Mouse (Mus musculus): Measurements from ENCODE around the gene Frmd8. TPM values are rescaled to one million over a fixed set of nuclear protein-coding genes. Genes with fewer than 3 reads are reported as not detected.

Frmd8 gene
- polyA plus RNA-seq, 1 experiment = 24.6 TPM

GRCm38 (mm10) chr19:5813567-5813966 lies 61.5 kb downstream of the Frmd8 start:
- no peak for DNase-seq (ENCODE audit: low read depth, low spot score)
- 90% methylated on average over 3 of the region's 3 CpGs for WGBS

GRCm38 (mm10) chr19:5811771-5812504 lies 63.1 kb downstream of the Frmd8 start:
- 49% methylated on average over 7 of the region's 7 CpGs for WGBS
- no peak for DNase-seq (ENCODE audit: low read depth, low spot score)

GRCm38 (mm10) chr19:5810840-5811563 lies 64.1 kb downstream of the Frmd8 start:
- 51% methylated on average over 9 of the region's 9 CpGs for WGBS
- no peak for DNase-seq (ENCODE audit: low read depth, low spot score)

GRCm38 (mm10) chr19:5810103-5810839 lies 64.8 kb downstream of the Frmd8 start:
- 9% methylated on average over 11 of the region's 11 CpGs for WGBS
- peak; percentile 81 for DNase-seq (ENCODE audit: low read depth, low spot score)

- no peak for DNase-seq (ENCODE audit: low read depth, low spot score)
- 36% methylated on average over 7 of the region's 7 CpGs for WGBS
Measured at GRCm38 (mm10) chr19:5809712-5810089, 65.4 kb downstream of the Frmd8 start.

GRCm38 (mm10) chr19:5808955-5809711 lies 65.9 kb downstream of the Frmd8 start:
- DNase-seq (ENCODE audit: low read depth, low spot score) = no peak
- 64% methylated on average over 14 of the region's 14 CpGs for WGBS

GRCm38 (mm10) chr19:5807740-5808139 lies 67.3 kb downstream of the Frmd8 start:
- no peak for DNase-seq (ENCODE audit: low read depth, low spot score)
- 82% methylated on average over 3 of the region's 3 CpGs for WGBS

- WGBS = 57% methylated on average over 6 of the region's 6 CpGs
- no peak for DNase-seq (ENCODE audit: low read depth, low spot score)
Measured at GRCm38 (mm10) chr19:5806809-5807205, 68.3 kb downstream of the Frmd8 start.

GRCm38 (mm10) chr19:5806051-5806808 lies 68.8 kb downstream of the Frmd8 start:
- 21% methylated on average over 8 of the region's 8 CpGs for WGBS
- DNase-seq (ENCODE audit: low read depth, low spot score) = no peak

GRCm38 (mm10) chr19:5804371-5804899 lies 70.6 kb downstream of the Frmd8 start:
- WGBS = 34% methylated on average over 8 of the region's 8 CpGs
- DNase-seq (ENCODE audit: low read depth, low spot score) = no peak

GRCm38 (mm10) chr19:5803881-5804279 lies 71.2 kb downstream of the Frmd8 start:
- 1% methylated on average over 16 of the region's 16 CpGs for WGBS
- DNase-seq (ENCODE audit: low read depth, low spot score) = no peak

GRCm38 (mm10) chr19:5803041-5803880 lies 71.8 kb downstream of the Frmd8 start:
- peak; percentile 91 for DNase-seq (ENCODE audit: low read depth, low spot score)
- WGBS = under 1% methylated on average over 67 of the region's 67 CpGs

- DNase-seq (ENCODE audit: low read depth, low spot score) = no peak
- WGBS = 0% methylated on average over 4 of the region's 4 CpGs
Measured at GRCm38 (mm10) chr19:5802787-5803040, 72.4 kb downstream of the Frmd8 start.

GRCm38 (mm10) chr19:5802011-5802786 lies 72.9 kb downstream of the Frmd8 start:
- WGBS = under 1% methylated on average over 25 of the region's 25 CpGs
- peak; percentile 92 for DNase-seq (ENCODE audit: low read depth, low spot score)

- DNase-seq (ENCODE audit: low read depth, low spot score) = no peak
- under 1% methylated on average over 3 of the region's 3 CpGs for WGBS
Measured at GRCm38 (mm10) chr19:5801432-5801964, 73.6 kb downstream of the Frmd8 start.

- no peak for DNase-seq (ENCODE audit: low read depth, low spot score)
- under 1% methylated on average over 19 of the region's 19 CpGs for WGBS
Measured at GRCm38 (mm10) chr19:5800632-5801431, 74.2 kb downstream of the Frmd8 start.

GRCm38 (mm10) chr19:5800350-5800631 lies 74.8 kb downstream of the Frmd8 start:
- DNase-seq (ENCODE audit: low read depth, low spot score) = no peak
- 0% methylated on average over 2 of the region's 2 CpGs for whole genome bisulfite sequencing
